Mouse (Mus musculus): ENCODE measurements around the gene Gm49392. TPM values are rescaled to one million over a fixed set of nuclear protein-coding genes. Genes with fewer than 3 reads are reported as not detected.
"Not testable (repeated sequence)": the region's sequence is repeated elsewhere in the genome, so short reads cannot be mapped to it uniquely, and the experiment has no call there.

Gm49392 gene
- total RNA-seq (2022): 1 to 10 TPM in 1 of 4 experiments, under 1 TPM in 2, not detected in 1; 0.43 to 2.3 (median 0.99) TPM

DNA sequence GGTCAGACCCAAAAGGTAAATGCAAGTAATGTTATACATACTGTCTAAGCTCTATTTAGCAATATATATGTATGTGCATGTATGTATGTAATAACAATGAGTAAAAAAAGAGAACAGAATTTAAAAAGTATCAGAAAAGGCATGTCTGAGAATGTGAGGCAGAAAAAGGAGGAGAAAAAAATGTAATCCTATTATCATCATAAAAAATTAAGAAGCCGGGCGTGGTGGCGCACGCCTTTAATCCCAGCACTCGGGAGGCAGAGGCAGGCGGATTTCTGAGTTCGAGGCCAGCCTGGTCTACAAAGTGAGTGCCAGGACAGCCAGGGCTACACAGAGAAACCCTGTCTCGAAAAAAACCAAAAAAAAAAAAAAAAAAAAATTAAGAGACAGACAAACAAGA lies at the start of gene Gm49392:
Gene Gm49392 (minus strand): TSS at position 101 of the 400 bp plus-strand sequence.
- DNase-seq: not testable (repeated sequence)

DNA sequence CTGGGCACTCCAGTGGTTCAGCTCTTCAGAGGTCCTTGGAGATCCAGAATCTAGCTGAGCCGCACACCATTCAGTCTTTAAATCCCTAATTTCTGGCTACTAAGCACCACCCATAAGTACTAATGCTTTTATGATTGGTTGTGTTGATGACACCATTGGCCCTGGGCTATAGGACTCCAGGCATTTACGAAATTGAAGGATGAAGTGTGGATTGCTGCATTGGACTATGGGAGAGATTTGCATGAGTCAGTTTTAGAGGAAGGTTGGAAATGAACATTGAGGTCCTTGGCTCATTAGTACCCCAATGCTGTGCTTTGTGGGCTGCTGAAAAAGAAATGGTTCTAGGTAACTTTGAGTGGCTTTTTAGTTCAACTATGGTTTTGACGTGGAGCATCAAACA lies 45.2 kb upstream of the Gm49392 start, which contains the start of gene Tpbpa:
Gene Tpbpa (minus strand): TSS at position 101 of the 400 bp plus-strand sequence.
- DNase-seq: not testable (repeated sequence)

DNA sequence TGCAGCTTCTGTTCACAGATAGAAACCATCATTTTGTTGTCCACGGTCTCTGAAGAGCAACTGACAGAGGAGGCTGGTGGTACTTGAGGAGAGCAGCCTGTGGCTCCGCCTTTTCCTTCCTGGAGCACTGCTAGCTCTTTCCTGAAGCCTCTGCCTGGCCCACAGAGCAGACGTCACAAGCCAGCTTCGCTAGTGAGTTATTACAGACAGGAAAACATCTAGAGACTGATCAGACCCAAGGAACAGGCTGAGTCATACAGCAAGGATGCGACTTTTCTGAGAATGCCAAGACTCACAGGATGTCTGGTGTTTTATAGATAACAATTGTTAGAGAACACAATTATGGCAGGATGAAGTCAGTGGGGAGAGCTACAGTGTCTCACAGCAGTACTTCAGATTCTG lies 39.8 kb upstream of the Gm49392 start, which contains the start of the genes Gm49391 and Ctla2a:
Gene Gm49391 (minus strand): TSS at position 72 of the 402 bp plus-strand sequence.
Gene Ctla2a (minus strand): TSS at position 126 of the 402 bp plus-strand sequence.
- peak; percentile 55 for DNase-seq

DNA sequence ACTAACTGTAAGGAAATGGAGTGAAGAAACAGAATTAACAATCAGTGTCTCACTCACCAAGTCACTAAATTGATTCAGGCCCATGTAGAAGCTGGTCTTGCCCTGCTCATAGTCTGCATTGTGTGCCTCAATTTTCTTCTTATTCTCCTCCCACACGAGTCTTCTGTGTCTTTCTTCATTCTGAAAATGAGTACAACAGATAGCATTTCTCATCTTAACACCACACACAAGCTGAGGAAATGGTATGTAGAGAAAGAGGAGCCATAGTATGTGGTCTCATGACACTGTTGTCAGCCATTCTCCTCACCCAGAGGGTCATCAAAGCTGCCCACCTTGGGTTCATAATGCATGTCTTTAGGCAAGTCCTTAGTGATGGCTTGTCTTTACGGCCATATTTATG lies 38.8 kb upstream of the Gm49392 start, which contains the start of gene Gm49393:
Gene Gm49393 (minus strand): TSS at position 101 of the 400 bp plus-strand sequence.
- DNase-seq: not testable (repeated sequence)

DNA sequence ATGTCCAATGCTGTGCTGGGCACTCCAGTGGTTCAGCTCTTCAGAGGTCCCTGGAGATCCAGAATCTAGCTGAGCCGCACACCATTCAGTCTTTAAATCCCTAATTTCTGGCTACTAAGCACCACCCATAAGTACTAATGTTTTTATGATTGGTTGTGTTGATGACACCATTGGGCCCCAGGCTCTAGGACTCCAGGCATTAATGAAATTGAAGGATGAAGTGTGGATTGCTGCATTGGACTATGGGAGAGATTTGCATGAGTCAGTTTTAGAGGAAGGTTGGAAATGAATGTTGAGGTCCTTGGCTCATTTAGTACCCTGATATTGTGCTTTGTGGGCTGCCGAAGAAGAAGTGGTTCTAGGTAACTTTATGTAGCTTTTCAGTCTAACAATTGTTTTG lies 8.1 kb upstream of the Gm49392 start, which contains the start of gene Tpbpb:
Gene Tpbpb (minus strand): TSS at position 101 of the 400 bp plus-strand sequence.
- DNase-seq: not testable (repeated sequence)

DNA sequence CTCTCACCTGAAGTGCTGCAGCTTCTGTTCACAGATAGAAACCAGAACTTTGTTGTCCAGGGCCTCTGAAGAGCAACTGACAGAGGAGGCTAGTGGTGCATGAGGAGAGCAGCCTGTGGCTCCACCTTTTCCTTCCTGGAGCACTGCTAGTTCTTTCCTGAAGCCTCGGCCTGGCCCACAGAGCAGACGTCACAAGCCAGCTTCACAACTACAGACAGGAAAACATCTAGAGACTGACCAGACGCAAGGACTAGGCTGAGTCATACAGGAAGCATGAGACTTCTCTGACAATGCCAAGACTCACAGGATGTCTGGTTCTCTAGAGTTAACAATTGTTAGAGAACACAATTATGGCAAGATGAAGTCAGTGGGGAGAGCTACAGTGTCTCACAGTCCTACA lies 634 bp upstream of the Gm49392 start, which contains the start of gene Ctla2b:
Gene Ctla2b (minus strand): TSS at position 120 of the 400 bp plus-strand sequence.
- peak; percentile 61 for DNase-seq

DNA sequence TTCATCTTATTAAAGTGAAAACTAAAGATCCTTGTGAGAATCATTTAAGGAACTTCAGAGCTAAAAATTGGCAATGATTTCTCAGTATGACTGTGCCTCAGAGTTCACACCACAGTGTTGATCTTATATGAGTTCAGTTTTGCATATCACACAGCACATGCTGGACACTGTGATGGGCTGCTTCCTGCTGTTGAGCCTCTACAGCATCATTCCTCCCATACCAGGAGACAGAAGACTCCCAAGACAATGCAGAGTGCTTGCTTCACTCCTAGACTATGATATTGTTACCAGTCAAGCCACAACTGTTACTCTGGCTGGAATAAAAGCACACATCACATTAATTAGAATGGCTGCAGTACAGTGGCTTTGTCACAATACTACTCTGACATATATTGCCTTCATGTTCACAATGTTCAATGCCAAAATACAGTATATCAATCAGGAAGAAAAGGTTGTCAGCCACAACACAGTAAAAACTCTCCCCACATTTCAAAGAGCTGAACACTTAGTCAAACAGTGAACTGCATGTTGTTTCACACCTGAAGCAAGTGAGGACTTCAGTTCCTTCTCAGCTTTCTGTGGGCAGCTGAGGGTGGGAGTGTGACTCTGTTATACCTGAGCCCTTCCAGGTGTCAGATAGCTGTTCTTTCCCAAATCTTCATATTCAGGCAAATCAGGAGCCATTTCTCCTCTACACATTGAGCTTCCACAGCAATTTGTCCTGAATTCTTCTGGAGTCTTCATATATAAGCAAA lies 1.1 kb downstream of the Gm49392 start:
- no peak for DNase-seq

DNA sequence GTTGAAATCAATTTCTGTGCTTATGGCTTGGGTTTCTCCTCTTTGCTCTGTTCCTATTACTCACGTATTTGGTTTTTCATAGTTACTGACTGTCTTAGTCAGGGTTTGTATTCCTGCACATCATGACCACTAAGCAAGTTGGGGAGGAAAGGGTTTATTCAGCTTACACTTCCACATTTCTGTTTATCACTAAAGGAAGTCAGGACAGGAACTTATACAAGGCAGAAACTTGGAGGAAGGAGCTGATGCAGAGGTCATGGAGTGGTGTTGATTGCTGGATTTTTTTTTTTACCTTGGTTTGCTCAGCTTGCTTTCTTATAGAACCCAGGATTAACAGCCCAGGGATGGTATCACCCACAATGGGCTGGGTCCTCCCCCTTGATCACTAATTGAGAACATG lies 4.4 kb downstream of the Gm49392 start:
- no peak for DNase-seq

DNA sequence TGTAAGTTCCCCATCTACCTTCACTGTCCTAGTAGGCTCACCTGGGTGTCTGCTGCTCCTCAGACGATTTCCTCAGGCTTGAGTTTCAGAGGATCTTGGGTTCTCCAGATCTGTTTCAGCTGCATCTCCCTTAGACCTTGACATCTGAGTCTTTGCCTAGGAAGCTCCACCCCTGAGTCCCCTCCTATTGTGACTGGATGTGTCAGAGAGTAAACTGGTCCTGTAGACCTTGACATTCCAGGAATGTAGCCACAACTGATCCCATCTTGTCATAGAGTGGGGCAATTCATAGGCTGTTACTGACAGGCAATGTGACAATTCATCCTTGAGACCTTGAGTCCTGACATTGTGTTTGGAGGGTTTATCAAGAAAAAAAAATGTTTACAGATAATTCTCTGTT lies 32.4 kb downstream of the Gm49392 start, which contains the start of gene 4930486L24Rik:
Gene 4930486L24Rik (minus strand): TSS at position 195 of the 400 bp plus-strand sequence.
- DNase-seq: peak; percentile 60

DNA sequence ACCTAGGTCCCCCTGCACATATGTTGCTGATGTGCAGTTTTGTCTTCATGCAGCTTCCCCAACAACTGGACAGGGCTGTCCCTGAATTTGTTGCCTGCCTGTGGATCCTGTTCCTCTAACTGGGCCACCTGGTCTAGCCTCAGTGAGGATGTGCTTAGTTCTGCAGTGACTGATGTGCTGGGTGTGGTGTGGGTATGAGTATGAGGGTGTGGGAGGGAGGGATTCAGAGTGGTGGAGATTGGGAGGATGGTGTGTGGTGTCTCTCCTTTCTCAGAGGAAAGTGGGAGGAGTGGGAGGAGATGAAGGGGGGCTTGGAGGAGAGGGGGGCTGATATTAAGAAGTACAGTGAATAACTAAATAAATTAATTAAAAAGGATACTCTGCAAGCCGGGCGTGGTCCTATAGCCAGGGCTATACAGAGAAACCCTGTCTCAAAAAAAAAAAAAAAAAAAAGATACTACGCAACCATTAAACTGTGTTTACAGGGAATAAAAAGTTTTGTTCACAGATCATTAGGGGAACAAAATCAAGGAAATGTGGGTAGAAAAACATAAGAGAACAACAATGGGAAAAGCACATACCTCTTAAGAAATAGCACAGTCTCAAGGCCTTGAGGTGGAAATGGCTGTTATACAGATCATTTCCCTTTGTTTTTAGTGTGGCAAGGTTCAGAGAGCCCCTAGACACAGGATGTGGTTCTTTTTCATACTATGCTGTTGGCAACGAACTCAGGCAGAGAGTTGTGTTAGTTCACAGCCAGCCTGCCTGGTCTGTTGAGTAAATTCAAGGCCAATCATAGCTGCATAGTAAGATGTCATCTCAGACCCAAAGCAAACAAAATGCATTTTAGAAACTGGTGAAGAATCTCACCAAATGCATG lies 48.2 kb downstream of the Gm49392 start:
- DNase-seq: no peak

DNA sequence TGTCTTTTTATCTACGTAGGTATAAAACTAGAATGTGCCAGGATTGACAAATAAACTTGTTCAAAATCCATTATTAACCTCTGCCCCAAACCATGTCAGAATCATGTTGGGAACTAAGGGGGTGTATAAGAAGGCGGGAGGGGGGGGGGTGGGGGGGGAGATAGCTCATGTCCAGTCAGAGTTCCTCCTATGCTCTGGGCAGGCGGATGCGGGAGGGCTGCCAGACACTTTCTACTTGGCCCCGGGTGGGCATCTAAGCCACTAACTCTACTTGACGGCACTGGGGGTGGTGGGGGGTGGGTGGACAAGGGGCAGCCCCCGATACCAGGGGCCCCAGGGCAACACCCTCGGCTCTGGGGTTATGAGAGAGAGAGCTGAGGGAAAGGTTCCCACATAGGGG lies 53.5 kb downstream of the Gm49392 start:
- no peak for DNase-seq

DNA sequence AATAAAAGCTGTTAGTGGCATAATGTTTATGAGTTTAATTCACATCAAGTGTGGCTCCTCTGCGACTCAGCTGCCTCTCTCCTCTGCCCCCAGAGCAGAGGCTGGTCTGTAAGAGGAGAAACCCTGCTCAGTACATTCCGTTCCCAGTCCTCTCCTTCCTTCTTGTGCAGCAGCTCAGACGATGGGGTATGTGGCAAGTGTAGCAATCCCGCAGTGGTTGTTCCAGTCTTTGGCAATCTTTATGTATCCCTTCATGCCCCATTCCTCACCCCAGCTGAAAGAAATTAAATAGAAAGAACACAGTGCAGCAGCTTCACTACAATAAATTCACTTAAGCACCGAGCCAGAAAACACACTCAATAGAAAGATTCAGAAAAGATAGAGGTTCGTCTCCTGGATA lies 54.0 kb downstream of the Gm49392 start:
- DNase-seq: no peak

DNA sequence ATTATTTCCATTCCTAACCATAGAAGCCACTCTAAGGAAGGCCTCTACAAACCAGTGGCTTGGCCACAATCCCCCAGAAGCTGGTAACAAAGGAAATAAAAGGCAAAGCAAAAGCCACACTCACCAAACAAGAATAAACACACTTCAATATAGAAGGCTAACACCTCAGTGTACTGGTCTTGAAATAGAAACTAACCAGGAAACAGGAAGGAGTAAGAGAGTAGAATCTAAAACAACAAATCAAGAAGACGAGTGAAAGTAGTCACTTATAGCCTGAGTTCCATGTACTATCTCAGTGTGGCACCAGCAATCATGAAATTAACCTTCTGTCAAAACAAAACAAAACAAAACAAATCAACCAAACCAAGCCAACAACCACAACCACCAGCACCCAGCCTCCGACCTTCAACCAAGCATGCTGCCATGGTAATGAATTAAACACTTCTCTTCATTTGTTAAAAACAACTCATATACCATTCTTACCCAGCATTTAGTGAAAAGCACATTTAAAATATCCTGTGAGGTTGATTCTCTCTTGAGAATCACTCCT lies 57.3 kb downstream of the Gm49392 start:
- DNase-seq: no peak

DNA sequence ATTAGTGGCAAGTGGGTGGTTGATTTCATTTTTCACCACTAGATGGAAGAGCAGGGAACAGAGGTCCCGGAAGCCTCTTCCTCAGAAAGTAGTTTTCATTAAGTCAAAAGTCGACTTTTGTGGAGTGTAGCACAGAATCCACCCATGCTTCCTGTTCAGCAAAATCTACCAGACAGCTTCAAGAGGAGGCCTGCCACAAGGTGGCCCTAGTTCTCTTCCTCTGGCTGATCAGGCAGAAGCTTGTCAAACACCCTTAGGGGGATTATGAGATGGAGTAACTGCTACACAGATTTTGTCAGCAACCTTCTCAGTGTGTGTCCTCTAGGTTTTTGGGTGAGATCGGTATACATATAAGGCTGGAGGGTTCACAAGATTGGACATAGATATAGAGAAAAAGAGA lies 70.6 kb downstream of the Gm49392 start:
- peak; percentile 7 for DNase-seq

DNA sequence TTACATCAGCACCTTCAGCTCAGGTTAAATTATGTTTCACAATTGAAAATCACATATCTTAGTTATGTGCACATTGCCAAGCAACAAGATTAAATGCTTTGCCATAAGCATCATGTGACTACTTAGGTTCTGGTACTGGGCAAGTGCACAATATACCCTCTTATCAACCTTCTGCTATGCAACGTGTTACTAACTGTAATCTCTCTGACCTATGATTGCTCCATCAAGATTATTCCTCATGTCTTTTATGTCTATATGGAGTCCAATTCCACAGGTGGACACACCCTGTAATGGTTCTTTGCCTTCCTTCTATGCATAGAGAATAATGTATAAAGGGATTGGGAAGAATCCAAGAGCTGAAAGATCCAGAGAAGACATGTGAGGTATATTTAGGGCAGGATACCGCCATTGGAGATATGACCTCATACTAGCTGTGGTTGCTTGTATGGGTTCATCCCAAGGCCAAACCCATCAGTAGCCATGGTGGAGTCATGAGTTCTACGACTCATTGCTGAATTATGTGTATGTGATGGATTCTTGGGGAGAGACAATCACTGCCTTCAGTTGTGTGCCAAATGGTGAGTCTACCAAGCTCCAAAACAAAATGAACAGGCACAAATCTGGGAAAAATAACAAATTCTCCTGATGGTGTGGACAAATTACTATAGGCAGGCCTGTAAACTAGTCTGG lies 76.1 kb downstream of the Gm49392 start:
- no peak for DNase-seq

DNA sequence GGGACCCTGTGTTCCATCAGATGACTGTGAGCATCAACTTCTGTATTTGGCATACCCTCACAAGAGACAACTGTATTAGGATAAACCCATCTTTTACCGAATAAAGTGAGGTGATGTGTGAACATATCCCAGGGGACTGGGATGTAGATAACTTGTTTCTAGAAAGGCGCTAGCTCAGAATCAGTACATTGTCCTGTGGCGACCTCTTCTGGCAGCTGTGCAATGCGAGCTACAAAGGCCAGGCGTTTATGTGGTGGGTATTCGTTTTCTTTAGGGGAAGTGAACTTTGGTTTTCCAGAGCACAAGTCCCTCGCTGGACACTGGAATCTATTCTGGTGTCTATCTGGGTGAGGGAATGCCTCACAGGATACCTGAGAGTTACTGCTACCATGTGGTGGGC lies 77.2 kb downstream of the Gm49392 start:
- no peak for DNase-seq

DNA sequence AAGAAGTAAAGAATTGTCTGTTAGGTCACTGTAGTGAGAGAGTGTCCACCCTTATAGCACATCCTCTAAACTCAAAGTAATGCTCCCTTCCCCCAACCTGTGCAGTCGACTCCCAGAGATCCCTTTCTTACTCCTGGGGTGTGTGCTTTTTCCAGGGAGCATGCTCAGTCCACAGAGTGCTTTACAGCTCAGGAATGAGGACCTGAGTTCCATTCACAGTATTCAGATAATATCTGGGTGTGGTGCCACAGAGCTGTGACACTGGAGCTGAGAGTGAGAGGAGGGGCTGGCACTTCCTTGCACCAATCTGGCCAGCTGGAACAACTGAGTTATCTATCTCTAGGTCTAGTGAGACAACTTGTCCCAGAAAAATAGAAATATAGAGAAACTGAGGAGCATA lies 83.0 kb downstream of the Gm49392 start:
- DNase-seq: no peak

DNA sequence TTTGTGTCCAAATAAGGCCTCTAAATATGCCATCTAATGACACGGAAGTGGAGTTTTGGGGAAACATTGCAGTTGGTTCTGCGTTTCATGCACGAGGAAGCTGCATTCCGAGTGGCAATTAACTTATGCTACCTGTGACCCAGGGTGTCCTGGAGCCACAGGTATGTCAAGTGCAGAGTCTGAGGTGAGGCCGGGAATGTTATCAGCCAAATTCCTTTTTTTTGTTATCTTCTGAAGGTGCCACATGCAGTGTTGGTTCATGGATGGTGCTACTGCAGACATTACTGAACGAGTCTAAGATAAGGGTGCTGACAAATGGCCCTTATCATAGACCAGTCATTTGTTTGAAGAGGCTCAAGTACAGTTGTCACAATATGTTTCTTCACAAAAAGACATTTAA lies 83.9 kb downstream of the Gm49392 start:
- no peak for DNase-seq

DNA sequence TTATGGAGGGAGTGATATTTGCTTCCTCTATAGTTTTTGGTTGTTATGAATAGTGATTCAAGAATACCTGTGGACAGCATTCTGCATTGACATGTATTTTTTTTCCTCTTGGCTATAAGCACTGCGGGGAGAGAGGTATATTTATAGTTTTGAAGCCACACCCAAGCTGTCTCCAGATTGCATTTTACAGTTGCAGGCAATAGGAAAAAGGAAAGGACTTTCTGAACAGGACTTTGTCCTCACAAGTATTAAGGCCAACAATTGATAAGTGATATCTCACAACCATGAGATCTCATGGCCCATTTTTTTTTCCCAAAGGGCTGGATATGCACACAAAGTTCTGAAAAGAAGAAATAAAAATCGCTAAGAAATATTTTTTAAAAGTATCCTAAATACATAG lies 87.0 kb downstream of the Gm49392 start:
- DNase-seq: no peak

DNA sequence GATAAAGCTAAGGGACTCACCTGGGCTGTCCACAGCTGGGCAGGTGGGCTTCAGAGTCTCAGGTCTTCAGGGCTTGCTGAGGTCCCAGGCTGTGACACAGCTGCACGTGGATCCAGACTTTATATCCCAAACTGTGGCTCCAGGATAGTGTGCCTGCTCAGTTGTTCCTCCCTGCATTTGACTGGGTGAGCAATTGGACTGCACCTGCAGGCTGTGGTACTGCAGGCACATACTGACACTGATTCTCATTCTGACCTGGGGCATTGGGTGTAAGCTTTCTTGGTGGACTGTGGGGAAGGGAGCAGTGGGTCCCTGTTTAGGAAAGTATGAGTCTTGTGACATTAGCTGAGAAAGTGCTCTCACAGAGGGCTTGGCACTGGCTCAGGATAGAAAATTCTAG lies 93.9 kb downstream of the Gm49392 start, which contains the start of gene Ctsll3:
Gene Ctsll3 (minus strand): TSS at position 101 of the 400 bp plus-strand sequence.
- DNase-seq: no peak
